9 mouse cellular contexts compared by ENCODE assay signal in genomic region chr10:31331225-31331775, GRCm38 (mm10). TPM values are rescaled to one million over a fixed set of nuclear protein-coding genes. Genes with fewer than 3 reads are reported as not detected.
DNase-seq lines count a peak whose midpoint lies in the region; ATAC-seq and TF ChIP-seq lines count a peak whose summit lies in the region.
"Had no signal": no experiment of that assay in that cellular context is flagged by ENCODE, and none has a peak within 500 bp of the region (broad histone marks: within the 10 kb centered on the region; RNA-seq: fewer than 3 reads in every experiment).

No protein-coding gene starts in this region.

- peak; percentile 6 to 13 for DNase-seq in frontal cortex, postnatal 10 days (ENCODE audit: low spot score in 2 of 2)
- no peak for DNase-seq in frontal cortex, postnatal 25 days (ENCODE audit: low spot score in 2 of 2)
- peak; percentile 53 for DNase-seq in midbrain, embryonic 14.5 days
- DNase-seq in midbrain, embryonic 10.5 days (ENCODE audit: low spot score) = no peak
- DNase-seq in ovary, postnatal 14 days (ENCODE audit: low spot score) = peak; percentile 40
- DNase-seq in left cerebral cortex, postnatal 36 days (ENCODE audit: low spot score in 2 of 2) = no peak
- DNase-seq in thymus, adult 2 months = no peak

- TF ChIP-seq POLR2A in thymus, adult 2 months (IDR thresholded peaks at IDR 0.05; ENCODE audit: control insufficient read depth, extremely low read depth, insufficient read depth, low read length, poor library complexity) = no peak

- H3K27ac ChIP-seq in midbrain, embryonic 14.5 days (replicated peaks; ENCODE audit: low read depth, low read length) = no peak overlapping the region
- H3K27ac ChIP-seq in midbrain, embryonic 10.5 days (replicated peaks) = no peak overlapping the region
- H3K27ac ChIP-seq in forebrain, embryonic 15.5 days (replicated peaks) = no peak overlapping the region
- no peak overlapping the region for H3K27ac ChIP-seq in thymus, adult 2 months (ENCODE audit: control insufficient read depth, insufficient read depth, low read length)
- H3K27ac ChIP-seq: neural tube, embryonic 12.5 days had no signal

- H3K4me2 ChIP-seq in midbrain, embryonic 14.5 days (ENCODE audit: low read length) = no peak overlapping the region
- H3K4me2 ChIP-seq in forebrain, embryonic 15.5 days (replicated peaks) = no peak overlapping the region
- H3K4me2 ChIP-seq: neural tube, embryonic 12.5 days had no signal

- peak; percentile 32; the same call in 1 of the 2 replicates for ATAC-seq in midbrain, embryonic 14.5 days (ENCODE audit: low FRiP score, low TSS enrichment)
- peak; percentile 82 for ATAC-seq in forebrain, embryonic 15.5 days (replicated peaks)

- H3K9me3 ChIP-seq in midbrain, embryonic 14.5 days (ENCODE audit: control insufficient read depth, low read length) = no peaks in the 10 kb centered on the region
- no peaks in the 10 kb centered on the region for H3K9me3 ChIP-seq in midbrain, embryonic 10.5 days (replicated peaks)
- no peaks in the 10 kb centered on the region for H3K9me3 ChIP-seq in forebrain, embryonic 15.5 days
- H3K9me3 ChIP-seq: neural tube, embryonic 12.5 days had no signal

- no peaks in the 10 kb centered on the region for H3K4me1 ChIP-seq in midbrain, embryonic 14.5 days (ENCODE audit: control insufficient read depth, insufficient read depth, low read length)
- H3K4me1 ChIP-seq in midbrain, embryonic 10.5 days = no peaks in the 10 kb centered on the region
- peaks cover 8% of the 10 kb centered on the region; the same call in 1 of the 2 replicates for H3K4me1 ChIP-seq in forebrain, embryonic 15.5 days
- H3K4me1 ChIP-seq in thymus, adult 2 months (replicated peaks; ENCODE audit: control insufficient read depth, insufficient read depth, low read length) = no peaks in the 10 kb centered on the region
- H3K4me1 ChIP-seq: neural tube, embryonic 12.5 days had no signal

- intact Hi-C loops in left cerebral cortex, postnatal 36 days (cut with DNase I) = no loop called here

- TF ChIP-seq CTCF in thymus, adult 2 months (IDR thresholded peaks at IDR 0.05; ENCODE audit: borderline replicate concordance, control insufficient read depth, extremely low read depth, insufficient read depth, low read length, poor library complexity) = no peak

- no peak overlapping the region for H3K9ac ChIP-seq in midbrain, embryonic 14.5 days (replicated peaks; ENCODE audit: low read length)
- H3K9ac ChIP-seq in forebrain, embryonic 15.5 days (replicated peaks) = no peak overlapping the region
- H3K9ac ChIP-seq: neural tube, embryonic 12.5 days had no signal

- peaks cover 10% of the 10 kb centered on the region; the same call in 1 of the 2 replicates for H3K36me3 ChIP-seq in midbrain, embryonic 14.5 days (ENCODE audit: control insufficient read depth, insufficient read depth, low read length)
- H3K36me3 ChIP-seq in midbrain, embryonic 10.5 days = peaks cover 27% of the 10 kb centered on the region
- H3K36me3 ChIP-seq in forebrain, embryonic 15.5 days = peaks cover 3% of the 10 kb centered on the region; the same call in 1 of the 2 replicates
- H3K36me3 ChIP-seq in thymus, adult 2 months (ENCODE audit: control insufficient read depth, insufficient read depth, low read length) = peaks cover 3% of the 10 kb centered on the region

- no peaks in the 10 kb centered on the region for H3K27me3 ChIP-seq in midbrain, embryonic 14.5 days (ENCODE audit: control insufficient read depth, insufficient read depth, low read length)
- no peaks in the 10 kb centered on the region for H3K27me3 ChIP-seq in midbrain, embryonic 10.5 days (ENCODE audit: low read depth, poor library complexity, severe bottlenecking)
- H3K27me3 ChIP-seq in forebrain, embryonic 15.5 days = no peaks in the 10 kb centered on the region
- H3K27me3 ChIP-seq in thymus, adult 2 months (ENCODE audit: control insufficient read depth, insufficient read depth, low read length) = no peaks in the 10 kb centered on the region
- H3K27me3 ChIP-seq: neural tube, embryonic 12.5 days had no signal

- WGBS in midbrain, embryonic 14.5 days = 94% methylated on average over 4 of the region's 4 CpGs
- WGBS in midbrain, embryonic 10.5 days = 87% methylated on average over 4 of the region's 4 CpGs
- 63% methylated on average over 4 of the region's 4 CpGs for WGBS in forebrain, embryonic 15.5 days
- WGBS in thymus, adult 2 months = 84% methylated on average over 4 of the region's 4 CpGs

- H3K4me3 ChIP-seq in midbrain, embryonic 14.5 days (replicated peaks; ENCODE audit: low read depth, low read length) = no peak overlapping the region
- no peak overlapping the region for H3K4me3 ChIP-seq in midbrain, embryonic 10.5 days
- H3K4me3 ChIP-seq in forebrain, embryonic 15.5 days = no peak overlapping the region
- H3K4me3 ChIP-seq in thymus, adult 2 months (ENCODE audit: control insufficient read depth, insufficient read depth, low read length) = no peak overlapping the region
- H3K4me3 ChIP-seq: neural tube, embryonic 12.5 days had no signal

RNA-seq across cellular contexts. Expression of gene Hddc2, which starts 18.1 kb away (rescaled TPM):
- 51.7 and 56.7 TPM in 2 replicates for polyA plus RNA-seq in midbrain, embryonic 14.5 days (2014; fragmentation: Nextera tagmentation; extraction: Ambion mirVana)
- polyA plus RNA-seq in midbrain, embryonic 10.5 days (2016; fragmentation: Nextera tagmentation; extraction: Ambion mirVana) = 78.0 and 86.1 TPM in 2 replicates
- 50.6 and 52.2 TPM in 2 replicates for polyA plus RNA-seq in forebrain, embryonic 15.5 days (2015; fragmentation: Nextera tagmentation; extraction: Ambion mirVana)
- 10 to 100 TPM; 19.5 to 20.8 TPM for total RNA-seq in left cerebral cortex, postnatal 36 days (2021)
- polyA plus RNA-seq in thymus, adult 2 months (2012; rRNA removed) = 12.5 and 13.0 TPM in 2 replicates

Comparison
In these comparisons a context has a peak if more than half of its experiments do, and no peak if none do; other contexts are left out.
1. DNase-seq: peak in frontal cortex, postnatal 10 days (2 of 2), midbrain, embryonic 14.5 days (single experiment) and ovary, postnatal 14 days (single experiment); none in frontal cortex, postnatal 25 days (0 of 2), midbrain, embryonic 10.5 days (single experiment), left cerebral cortex, postnatal 36 days (0 of 2) and thymus, adult 2 months (single experiment).